Mouse (Mus musculus): ENCODE results near the gene Scfd2.

The Scfd2 gene

DNA sequence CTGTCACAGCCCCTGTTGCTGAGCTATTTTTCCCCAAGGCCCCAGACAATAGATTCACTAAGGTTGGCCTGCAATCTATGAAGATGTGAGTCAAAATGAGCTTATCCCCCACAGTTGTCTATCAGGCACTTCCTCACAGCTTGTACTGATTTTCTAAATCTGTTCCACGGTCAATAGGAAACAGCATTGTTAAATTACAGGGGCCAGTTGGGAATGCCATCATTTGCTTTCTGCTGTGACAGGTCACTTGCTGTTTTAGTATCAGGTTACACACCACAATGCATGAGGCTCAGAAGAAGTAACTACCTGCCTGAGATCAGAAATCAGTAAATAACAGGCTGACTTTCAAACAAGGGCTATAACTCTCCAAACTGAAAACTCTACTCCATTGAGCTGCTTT is 168.3 kb downstream of the Scfd2 start:
- no peak for DNase-seq

GRCm38 (mm10) chr5:74361531-74361930 is 170.0 kb downstream of the Scfd2 start:
- DNase-seq, result no peak

DNA sequence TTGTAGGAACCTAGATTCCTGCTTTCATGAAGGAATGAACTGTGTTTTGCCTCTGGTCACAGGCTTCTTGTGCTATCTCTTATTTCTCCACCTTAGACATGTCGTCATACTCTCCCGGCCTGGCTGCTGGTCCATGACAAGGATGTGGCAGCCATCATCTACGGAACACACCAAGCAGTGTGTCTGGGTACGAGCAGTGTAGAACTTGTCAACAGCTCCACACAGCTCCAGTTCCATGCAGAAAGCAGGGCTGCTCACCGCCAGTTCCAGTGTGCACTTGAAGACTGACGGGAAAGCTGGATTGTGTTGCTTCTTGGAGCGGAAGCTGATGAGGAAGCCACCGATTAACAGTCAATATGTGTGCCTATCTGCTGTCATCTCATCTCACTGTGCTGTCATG is 173.5 kb downstream of the Scfd2 start:
- no peak for DNase-seq

DNA sequence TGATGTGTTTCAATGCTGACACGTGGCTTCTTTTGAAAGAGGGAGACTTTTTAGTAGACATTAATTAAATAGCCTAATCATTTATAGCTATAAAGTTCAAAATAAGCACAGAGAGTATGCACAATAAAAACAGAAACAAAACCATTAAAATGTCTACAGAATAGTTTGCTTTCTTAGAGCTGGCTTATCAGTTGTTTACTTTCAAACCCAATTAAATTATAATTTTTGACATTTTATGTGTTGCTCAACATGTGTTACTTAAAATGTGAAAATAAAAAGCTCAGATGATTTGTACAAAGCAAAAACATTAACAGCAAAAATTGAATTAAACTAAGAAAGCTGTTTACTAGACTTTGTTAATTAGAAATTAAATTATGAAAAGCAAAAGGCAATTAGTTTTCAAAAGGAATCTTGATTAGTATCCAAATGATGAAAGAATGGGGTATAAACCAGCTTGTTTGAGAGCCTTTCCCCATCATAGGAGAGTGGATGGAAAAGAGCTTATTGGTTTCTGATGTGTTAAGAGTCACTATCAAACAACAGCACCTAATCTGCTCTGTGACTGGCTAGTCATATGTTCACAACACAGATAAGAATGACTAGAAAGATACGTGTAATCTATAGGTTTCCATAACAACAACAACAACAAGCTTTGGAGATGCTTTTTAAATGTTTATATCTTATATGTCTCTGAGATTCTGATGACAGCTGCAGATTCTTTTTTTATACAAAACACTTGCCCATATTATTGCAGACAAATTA is 176.0 kb downstream of the Scfd2 start:
- DNase-seq, result no peak

GRCm38 (mm10) chr5:74350909-74351308 is 180.7 kb downstream of the Scfd2 start:
- no peak for DNase-seq

DNA sequence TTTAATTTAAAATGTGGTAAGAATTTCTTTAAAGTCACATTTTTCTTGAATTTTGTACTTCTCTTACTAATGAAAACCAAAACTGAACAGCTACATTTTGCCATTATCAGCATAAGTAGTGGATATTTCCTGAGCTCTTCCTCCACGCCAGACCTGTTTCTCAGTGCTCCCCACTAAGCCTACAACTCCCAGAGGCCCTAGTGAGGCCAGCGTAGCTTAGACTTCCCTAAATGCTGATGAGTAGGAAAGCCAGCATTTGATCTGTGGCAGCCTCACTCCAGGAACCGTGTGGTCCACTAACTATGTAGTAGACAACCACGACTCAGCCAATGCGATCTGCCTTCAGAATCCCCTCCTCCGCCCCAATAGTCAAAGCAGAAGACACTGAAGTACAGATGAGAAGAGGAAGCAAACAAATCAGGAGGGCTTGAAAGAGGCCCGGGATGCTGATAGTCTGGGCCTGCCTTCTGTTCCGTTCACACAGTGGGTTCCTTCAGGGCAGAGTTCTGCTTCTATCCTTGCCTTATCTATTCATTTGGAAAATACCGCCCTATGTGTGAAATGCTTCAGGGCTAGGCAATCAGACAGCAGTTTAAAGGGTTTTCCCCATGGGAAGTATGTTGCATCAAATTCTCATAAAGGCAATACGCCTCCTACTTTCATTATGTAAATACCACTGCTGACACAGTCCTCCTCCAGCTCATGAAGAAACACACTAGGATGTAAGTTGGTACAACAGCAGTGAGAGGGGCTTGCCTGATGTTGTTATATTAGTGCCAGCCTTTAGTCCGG is 183.3 kb downstream of the Scfd2 start:
- DNase-seq, result no peak

DNA sequence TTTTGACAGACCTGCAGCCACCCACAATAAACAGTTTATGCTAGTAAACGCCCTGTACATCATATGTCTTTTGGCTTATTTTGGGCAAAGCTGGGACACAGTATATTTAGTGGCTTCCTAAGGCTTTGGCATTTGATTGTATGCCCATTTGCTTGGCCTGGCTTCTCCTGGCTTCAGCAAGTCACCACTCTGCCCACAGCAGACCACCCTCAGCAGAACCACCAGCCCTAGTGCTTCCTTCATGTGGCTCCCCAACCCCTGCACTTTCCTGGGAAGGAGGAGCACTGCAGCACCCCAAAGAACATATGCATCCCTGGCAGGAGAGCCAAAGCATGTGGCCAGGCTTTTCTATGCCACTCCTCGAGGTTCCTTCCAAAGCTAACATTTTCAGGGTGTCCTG is 188.5 kb downstream of the Scfd2 start:
- no peak for DNase-seq

- DNase-seq, result no peak
These were observed 189.0 kb downstream of the Scfd2 start for GRCm38 (mm10) chr5:74342557-74342956.

- no peak for DNase-seq
These were observed 194.1 kb downstream of the Scfd2 start for GRCm38 (mm10) chr5:74337491-74337890.

- peak; percentile 34 to 56 for DNase-seq
These were observed 194.8 kb downstream of the Scfd2 start for GRCm38 (mm10) chr5:74336780-74337179.

GRCm38 (mm10) chr5:74333258-74333657 is 198.3 kb downstream of the Scfd2 start:
- DNase-seq, result no peak

DNA sequence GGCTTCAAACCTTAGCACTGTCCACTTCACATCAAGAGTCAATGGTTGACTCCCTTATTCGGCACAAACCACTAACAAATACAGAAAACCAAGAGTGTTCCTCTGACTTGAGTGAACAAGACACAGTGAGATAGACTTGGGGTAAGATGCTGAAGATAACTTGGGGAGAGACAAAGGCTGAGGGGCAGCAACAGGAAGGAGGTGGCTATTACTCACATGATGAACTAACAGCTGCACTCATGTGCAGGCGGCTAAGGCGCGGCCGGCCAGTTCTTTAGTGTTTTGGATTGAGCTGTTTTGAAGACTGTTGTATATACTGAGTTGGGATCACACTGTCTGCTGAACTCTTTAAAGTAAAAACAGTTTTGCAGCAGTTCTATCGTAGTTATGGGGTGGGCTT is 205.3 kb downstream of the Scfd2 start:
- DNase-seq, result no peak

DNA sequence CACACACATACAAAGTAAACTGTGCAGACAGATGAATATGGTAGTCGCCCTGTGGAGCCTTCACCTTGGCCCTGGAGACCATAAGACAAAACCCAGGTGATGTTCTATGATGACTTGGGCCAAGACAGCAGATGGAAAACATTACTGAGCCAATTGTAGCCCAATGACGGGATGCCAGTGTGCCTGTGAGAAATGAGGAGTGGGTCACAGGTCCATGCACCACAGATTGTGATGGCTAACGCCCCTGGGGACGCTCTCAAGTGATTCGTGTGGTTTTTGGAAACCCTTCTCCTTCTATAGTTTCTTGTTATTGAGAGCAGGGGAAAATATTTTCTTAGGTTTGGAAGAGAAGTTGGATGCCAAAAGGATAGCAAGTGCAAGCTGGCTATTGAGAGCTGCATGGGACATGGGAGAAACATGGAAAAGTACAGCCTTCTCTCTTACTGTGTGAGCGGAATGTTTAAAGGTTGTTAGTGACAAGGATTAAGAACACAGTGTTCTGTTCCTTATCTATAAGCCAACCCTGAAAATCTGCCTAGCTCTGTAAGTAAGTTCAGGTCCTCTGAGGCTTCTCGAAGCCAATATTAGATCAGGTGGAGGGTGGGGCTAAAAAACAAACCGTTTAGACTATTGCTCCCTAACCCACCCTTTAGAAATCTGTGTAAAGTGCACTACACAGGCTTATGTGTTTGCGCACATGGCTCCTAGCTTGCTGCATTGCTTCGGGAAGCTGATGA is 210.4 kb downstream of the Scfd2 start:
- peak in 1 of 2 experiments; percentile 16 for DNase-seq

DNA sequence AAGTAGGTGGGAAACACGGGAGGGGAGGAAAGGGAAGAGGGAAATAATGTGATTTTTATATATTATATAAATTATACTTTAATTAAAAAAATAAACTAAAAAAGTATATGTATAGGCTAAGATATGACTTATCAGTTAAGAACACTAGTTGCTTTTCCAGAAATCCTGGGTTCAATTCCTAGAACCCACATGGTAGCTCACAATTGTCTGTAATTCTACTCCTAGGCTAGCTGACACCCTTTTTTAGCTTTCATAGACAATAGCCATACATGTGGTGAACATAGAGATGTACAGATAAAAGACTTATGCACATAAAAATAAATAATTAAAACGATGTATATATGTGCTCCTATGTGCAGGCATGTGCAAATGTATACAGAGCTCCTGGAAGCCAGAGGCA is 212.0 kb downstream of the Scfd2 start:
- no peak for DNase-seq

GRCm38 (mm10) chr5:74317174-74317573 is 214.4 kb downstream of the Scfd2 start:
- DNase-seq, result no peak

DNA sequence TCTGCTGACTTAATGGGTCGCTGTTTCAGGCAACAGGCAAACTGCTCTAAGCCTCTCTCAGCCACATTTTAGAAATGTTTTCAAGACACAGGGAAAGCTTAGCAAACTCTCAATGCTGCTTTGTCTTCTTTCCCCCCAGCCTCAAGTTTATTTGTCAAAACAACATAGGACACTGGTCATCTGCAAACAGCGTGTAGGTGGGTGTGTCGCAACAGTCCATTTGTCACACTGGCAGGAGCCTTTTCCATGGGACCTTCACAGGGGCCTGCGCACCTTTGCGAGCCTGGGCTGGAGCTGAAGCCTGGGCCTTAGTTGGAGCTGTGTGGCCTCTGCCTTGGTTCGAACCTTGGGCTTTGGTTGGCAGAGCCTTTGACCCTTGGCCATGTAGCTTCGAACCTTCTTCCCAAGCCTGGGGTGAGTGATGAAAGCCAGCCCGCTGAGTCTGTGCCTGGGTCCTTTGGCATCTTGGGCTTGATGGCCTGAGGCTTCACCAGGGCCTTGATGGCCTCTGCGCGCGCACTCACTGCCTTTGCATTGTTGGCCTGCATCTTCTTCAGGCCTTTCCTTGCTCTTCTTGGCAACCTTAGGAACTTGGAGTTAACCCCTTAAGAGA is 215.1 kb downstream of the Scfd2 start:
- no peak for DNase-seq

GRCm38 (mm10) chr5:74315471-74316245 is 215.9 kb downstream of the Scfd2 start:
- no peak for DNase-seq

DNA sequence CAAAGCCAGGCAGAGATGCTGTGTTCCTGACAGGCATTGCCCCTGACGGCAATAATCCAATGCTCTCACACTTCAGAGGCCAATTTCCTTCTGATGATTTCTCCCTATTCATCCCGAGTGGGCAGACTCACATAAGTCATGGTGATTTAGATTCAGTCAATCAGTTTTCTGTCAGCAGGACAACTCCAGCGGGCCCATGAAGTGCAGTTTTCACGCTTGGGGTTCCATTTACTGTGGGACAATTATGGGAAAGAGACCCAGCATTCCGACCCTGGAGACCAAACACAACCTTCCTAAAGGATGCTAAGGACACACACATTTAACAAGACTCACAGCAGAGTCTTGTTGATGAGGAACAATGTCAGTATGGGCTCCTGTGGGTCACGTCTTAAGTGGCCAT is 217.1 kb downstream of the Scfd2 start:
- no peak for DNase-seq

DNA sequence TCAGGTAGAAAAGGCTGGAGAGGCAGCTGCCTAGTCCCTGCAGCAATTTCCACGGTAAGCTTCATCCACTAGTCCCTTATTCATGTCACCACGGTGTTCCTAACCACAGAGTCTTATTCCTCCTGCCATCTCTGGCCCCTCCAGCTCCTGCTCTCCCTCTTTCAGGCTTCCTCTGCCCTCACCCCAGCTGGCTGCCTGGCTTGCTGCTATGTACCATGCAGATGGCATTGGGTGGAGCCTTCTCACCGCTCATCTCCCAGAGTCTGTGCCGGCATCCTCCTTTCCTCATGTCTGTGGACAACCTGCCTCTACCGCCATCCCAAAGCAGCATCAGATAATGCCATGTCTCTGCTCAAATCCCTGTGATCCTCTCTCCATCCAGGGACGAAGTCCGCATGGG is 218.0 kb downstream of the Scfd2 start:
- DNase-seq, result no peak

DNA sequence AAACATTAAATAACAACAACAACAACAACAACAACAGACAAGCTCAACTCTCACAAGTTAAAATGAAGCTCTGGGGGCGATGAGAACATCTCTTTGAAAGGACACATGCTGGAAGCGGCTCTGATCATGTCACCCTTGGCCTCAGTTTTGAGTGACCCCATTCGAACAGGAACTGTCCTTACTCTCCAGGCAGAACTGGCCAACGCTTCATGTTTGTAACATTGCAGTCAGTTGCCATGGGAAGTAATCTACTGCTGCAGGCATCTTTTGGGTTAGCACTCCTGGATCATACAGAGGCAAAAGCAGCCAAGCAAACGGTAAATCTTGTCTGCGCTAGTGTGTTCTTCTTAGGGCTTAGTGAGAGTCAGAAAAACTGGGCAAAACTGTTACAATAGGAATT is 219.7 kb downstream of the Scfd2 start:
- DNase-seq, result no peak

DNA sequence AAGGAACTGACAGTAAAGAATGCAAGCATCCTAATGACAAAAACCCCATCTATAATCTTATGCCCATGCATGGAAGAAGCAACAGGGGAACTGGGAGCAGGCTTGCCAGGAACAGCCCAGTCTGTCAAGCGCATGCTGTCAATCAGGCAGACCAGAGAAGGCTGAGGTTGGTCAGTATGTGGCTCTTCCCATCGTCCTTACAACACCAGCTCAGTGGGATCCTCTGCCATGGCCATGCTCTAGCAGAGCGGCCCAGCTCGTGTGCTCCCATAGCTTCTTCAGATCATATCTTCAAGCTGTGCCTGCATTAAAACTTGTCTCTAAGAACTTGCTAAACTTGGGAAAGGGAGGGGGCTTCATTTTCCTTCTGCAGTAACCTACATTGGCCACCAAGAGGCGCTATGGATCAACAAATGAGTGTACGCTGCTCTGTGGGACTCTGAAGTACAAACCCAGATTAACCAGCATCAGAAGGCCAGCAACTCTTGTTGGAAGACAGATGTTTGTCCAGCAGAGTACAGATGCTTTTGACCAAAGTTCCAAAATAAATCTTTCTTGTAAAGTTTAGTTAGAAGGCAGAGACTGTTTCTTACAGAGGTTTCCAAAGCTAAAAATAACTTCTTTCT is 220.2 kb downstream of the Scfd2 start:
- DNase-seq, result peak in 1 of 2 experiments; percentile 34

GRCm38 (mm10) chr5:74310101-74310500 is 221.5 kb downstream of the Scfd2 start:
- DNase-seq, result no peak
